In genomic region chr7:80452241-80452640, GRCm38 (mm10) we compare ENCODE assay signal across 20 mouse cellular contexts. TPM values are rescaled to one million over a fixed set of nuclear protein-coding genes. Genes with fewer than 3 reads are reported as not detected.
DNase-seq lines count a peak whose midpoint lies in the region; ATAC-seq and TF ChIP-seq lines count a peak whose summit lies in the region.
"Had no signal": no experiment of that assay in that cellular context is flagged by ENCODE, and none has a peak within 500 bp of the region (broad histone marks: within the 10 kb centered on the region; RNA-seq: fewer than 3 reads in every experiment).

No protein-coding gene starts in this region.

- peaks cover 4% of the 10 kb centered on the region for H3K4me1 ChIP-seq in heart, adult 2 months (ENCODE audit: control insufficient read depth, insufficient read depth, low read length)
- H3K4me1 ChIP-seq in heart, embryonic 15.5 days (replicated peaks), result peaks cover 35% of the 10 kb centered on the region
- 0 out of 2 replicates have a peak, but pooled peaks cover 3% of the 10 kb centered on the region for H3K4me1 ChIP-seq in intestine, embryonic 15.5 days (replicated peaks)
- H3K4me1 ChIP-seq in liver, embryonic 14.5 days (replicated peaks; ENCODE audit: control insufficient read depth in 2 of 2, insufficient read depth in 2 of 2, low read length in 1 of 2), result peaks cover 9 to 34% of the 10 kb centered on the region in 2 experiments
- H3K4me1 ChIP-seq: embryonic facial prominence, embryonic 12.5 days had no signal

- peak overlapping the region; percentile 27 for H3K27ac ChIP-seq in heart, adult 2 months
- peak overlapping the region; percentile 59 for H3K27ac ChIP-seq in heart, embryonic 15.5 days
- 0 out of 2 replicates have a peak overlapping the region, but pooled peaks have one; percentile 13 for H3K27ac ChIP-seq in intestine, embryonic 15.5 days
- H3K27ac ChIP-seq in liver, embryonic 14.5 days, result peak overlapping the region; percentile 30
- H3K27ac ChIP-seq: embryonic facial prominence, embryonic 12.5 days; hindbrain, postnatal 0 days; left cerebral cortex, adult 2 months had no signal

- no peak for DNase-seq in heart, adult 2 months
- no peak for DNase-seq in heart, postnatal 14 days
- DNase-seq in heart, adult 18-20 months, result no peak
- no peak for DNase-seq in liver, embryonic 14.5 days (ENCODE audit: low read depth in 3 of 3, low spot score in 3 of 3)
- DNase-seq in right cerebral cortex, postnatal 14 days, result no peak
- DNase-seq in spleen, adult 12 weeks (ENCODE audit: low spot score), result no peak
- DNase-seq: cerebellum, adult 11-12 months; cerebellum, postnatal 14 days; gastrocnemius, postnatal 36 days; kidney, adult 18-20 months; kidney, postnatal 10 days; lung, postnatal 4 days; midbrain, embryonic 14.5 days; right cerebral cortex, postnatal 25 days; thymus, postnatal 25 days had no signal

- no peak overlapping the region for H3K4me2 ChIP-seq in heart, embryonic 15.5 days
- no peak overlapping the region for H3K4me2 ChIP-seq in intestine, embryonic 15.5 days (replicated peaks)
- no peak overlapping the region for H3K4me2 ChIP-seq in liver, embryonic 14.5 days (ENCODE audit: low read depth)
- H3K4me2 ChIP-seq: embryonic facial prominence, embryonic 12.5 days had no signal

- no peaks in the 10 kb centered on the region for H3K27me3 ChIP-seq in heart, adult 2 months (ENCODE audit: control insufficient read depth, insufficient read depth, low read length)
- H3K27me3 ChIP-seq in heart, embryonic 15.5 days, result no peaks in the 10 kb centered on the region
- H3K27me3 ChIP-seq in intestine, embryonic 15.5 days (replicated peaks), result no peaks in the 10 kb centered on the region
- no peaks in the 10 kb centered on the region for H3K27me3 ChIP-seq in liver, embryonic 14.5 days (ENCODE audit: control insufficient read depth, insufficient read depth, low read length)
- H3K27me3 ChIP-seq: embryonic facial prominence, embryonic 12.5 days had no signal

- H3K4me3 ChIP-seq in heart, adult 2 months, result no peak overlapping the region
- no peak overlapping the region for H3K4me3 ChIP-seq in heart, embryonic 15.5 days
- no peak overlapping the region for H3K4me3 ChIP-seq in intestine, embryonic 15.5 days (replicated peaks)
- no peak overlapping the region for H3K4me3 ChIP-seq in liver, embryonic 14.5 days (ENCODE audit: insufficient read depth in 1 of 2, low read depth in 2 of 2, low read length in 2 of 2)
- H3K4me3 ChIP-seq: embryonic facial prominence, embryonic 12.5 days; left cerebral cortex, adult 2 months had no signal

- H3K36me3 ChIP-seq in heart, adult 2 months (ENCODE audit: control insufficient read depth, insufficient read depth, low read length), result no peaks in the 10 kb centered on the region
- H3K36me3 ChIP-seq in heart, embryonic 15.5 days, result peaks cover 4% of the 10 kb centered on the region; the same call in 1 of the 2 replicates
- H3K36me3 ChIP-seq in intestine, embryonic 15.5 days, result peaks cover 9% of the 10 kb centered on the region; the same call in 1 of the 2 replicates
- H3K36me3 ChIP-seq in liver, embryonic 14.5 days (replicated peaks; ENCODE audit: control insufficient read depth, insufficient read depth, low read depth), result peaks cover 31% of the 10 kb centered on the region

- no peaks in the 10 kb centered on the region for H3K9me3 ChIP-seq in heart, embryonic 15.5 days (replicated peaks)
- no peaks in the 10 kb centered on the region for H3K9me3 ChIP-seq in intestine, embryonic 15.5 days
- no peaks in the 10 kb centered on the region for H3K9me3 ChIP-seq in liver, embryonic 14.5 days (ENCODE audit: control insufficient read depth, low read length)
- H3K9me3 ChIP-seq: embryonic facial prominence, embryonic 12.5 days had no signal

- no peak overlapping the region for H3K9ac ChIP-seq in heart, adult 2 months (ENCODE audit: low read depth, low read length)
- H3K9ac ChIP-seq in heart, embryonic 15.5 days, result no peak overlapping the region
- H3K9ac ChIP-seq in intestine, embryonic 15.5 days, result no peak overlapping the region
- H3K9ac ChIP-seq in liver, embryonic 14.5 days (replicated peaks), result no peak overlapping the region
- H3K9ac ChIP-seq: embryonic facial prominence, embryonic 12.5 days had no signal

- TF ChIP-seq POLR2A in heart, adult 2 months (IDR thresholded peaks at IDR 0.05; ENCODE audit: insufficient read depth, low read depth, low read length), result no peak

- ATAC-seq in heart, embryonic 15.5 days (replicated peaks; ENCODE audit: insufficient number of reproducible peaks, insufficient read depth, low FRiP score, low read depth), result no peak
- no peak for ATAC-seq in intestine, embryonic 15.5 days
- ATAC-seq in liver, embryonic 14.5 days (ENCODE audit: insufficient read depth), result no peak
- ATAC-seq: hindbrain, postnatal 0 days had no signal

- no peak for TF ChIP-seq EP300 in heart, adult 2 months (IDR thresholded peaks at IDR 0.05; ENCODE audit: insufficient read depth, low read depth, low read length)
- no peak for TF ChIP-seq EP300 in liver, embryonic 14.5 days (IDR thresholded peaks at IDR 0.05; ENCODE audit: low read depth)

- WGBS in heart, adult 2 months, result 97% methylated on average over 5 of the region's 5 CpGs
- 69% methylated on average over 5 of the region's 5 CpGs for WGBS in heart, embryonic 15.5 days
- 91% methylated on average over 5 of the region's 5 CpGs for WGBS in intestine, embryonic 15.5 days
- WGBS in liver, embryonic 14.5 days (ENCODE audit: insufficient replicate concordance), result 80% methylated on average over 5 of the region's 5 CpGs

- no peak for TF ChIP-seq CTCF in heart, adult 2 months (IDR thresholded peaks at IDR 0.05)
- TF ChIP-seq CTCF in liver, embryonic 14.5 days (IDR thresholded peaks at IDR 0.05; ENCODE audit: low read depth), result no peak

- intact Hi-C loops in heart, adult 2 months (cut with DNase I), result no loop called here
- intact Hi-C loops in heart, postnatal 14 days (cut with DNase I), result no loop called here

- no peaks in the 10 kb centered on the region for H3K79me2 ChIP-seq in heart, adult 2 months (replicated peaks; ENCODE audit: control insufficient read depth, insufficient read depth, low read length)

RNA-seq across cellular contexts. Expression of gene Furin, which starts 47.0 kb away (rescaled TPM):
- total RNA-seq in heart, adult 2 months (2021), result 100 to 1,000 TPM; 108 to 129 TPM
- polyA plus RNA-seq in heart, adult 2 months (2012; rRNA removed), result 64.9 and 79.4 TPM in 2 replicates
- 100 to 1,000 TPM; 115 to 127 TPM for total RNA-seq in heart, postnatal 14 days (2021)
- polyA plus RNA-seq in heart, embryonic 15.5 days (2015; fragmentation: Nextera tagmentation; extraction: Ambion mirVana), result 16.0 and 18.2 TPM in 2 replicates
- total RNA-seq in heart, adult 18-20 months (2021), result 100 to 1,000 TPM; 103 to 114 TPM
- 9.3 and 10.7 TPM in 2 replicates for polyA plus RNA-seq in intestine, embryonic 15.5 days (2015; fragmentation: Nextera tagmentation; extraction: Ambion mirVana)
- 6.0 and 6.7 TPM in 2 replicates for polyA plus RNA-seq in liver, embryonic 14.5 days (2012; rRNA removed)
- 3.8 and 4.5 TPM in 2 replicates for polyA plus RNA-seq in liver, embryonic 14.5 days (2014; fragmentation: Nextera tagmentation; extraction: Ambion mirVana)
